Mouse (Mus musculus) adrenal gland, adult 18-20 months (tissue): ENCODE data around the gene Flcn. TPM values are rescaled to one million over a fixed set of nuclear protein-coding genes. Genes with fewer than 3 reads are reported as not detected.

ENCODE experiments used
- DNase-seq, 2 experiments: peaks; one replicate each; pipeline ENCODE4 v3.0.0; 2021 to 2022; ENCODE audit warnings: low spot score in 2 of 2
- total RNA-seq, 2 experiments: library from RNA; stranded (reverse); gene quantifications; 1 replicate in 1 of 2; 2 replicates in 1 of 2; pipeline ENCODE4 v1.2.3; 2021

Flcn gene
- total RNA-seq, 2 experiments from 2014 or later = 85.5 to 99.0 TPM

DNA sequence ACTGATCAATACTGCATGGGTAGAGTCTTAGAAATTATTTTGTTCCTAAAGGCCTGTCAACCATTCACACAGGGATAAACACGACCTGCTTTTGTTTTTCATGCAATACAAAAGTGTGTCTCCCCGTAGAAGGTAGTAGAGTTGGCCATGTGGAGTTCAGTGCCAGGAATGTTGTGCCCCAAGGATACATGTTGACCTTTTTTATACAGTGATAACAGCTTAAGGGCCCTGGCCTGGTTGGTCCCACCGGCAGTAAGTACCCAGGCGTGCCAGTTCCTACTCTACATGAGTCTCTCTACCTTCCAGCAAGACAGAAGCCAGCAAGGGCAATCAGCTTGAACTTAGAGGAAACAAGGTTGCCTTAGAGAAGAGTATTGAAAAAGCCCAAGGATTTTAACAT is 36.9 kb downstream of the Flcn start:
- DNase-seq = no peak

DNA sequence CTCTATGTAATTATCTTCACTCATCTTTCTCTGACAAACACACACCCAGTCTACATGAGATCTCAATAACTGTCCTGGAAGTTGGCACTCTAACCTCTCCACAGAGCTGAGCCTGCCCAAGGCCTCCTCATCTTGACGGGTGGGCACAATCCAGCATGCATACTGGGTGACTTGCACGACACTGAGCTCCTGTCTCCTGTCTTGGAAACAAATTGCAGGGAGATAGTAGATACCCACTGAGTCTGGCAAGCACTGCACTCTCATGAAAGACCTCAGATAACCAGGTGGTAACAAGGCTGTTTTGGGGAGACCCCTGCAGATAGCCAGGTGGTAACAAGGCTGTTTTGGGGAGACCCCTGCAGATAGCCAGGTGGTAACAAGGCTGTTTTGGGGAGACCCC is 37.5 kb downstream of the Flcn start:
- no peak for DNase-seq

DNA sequence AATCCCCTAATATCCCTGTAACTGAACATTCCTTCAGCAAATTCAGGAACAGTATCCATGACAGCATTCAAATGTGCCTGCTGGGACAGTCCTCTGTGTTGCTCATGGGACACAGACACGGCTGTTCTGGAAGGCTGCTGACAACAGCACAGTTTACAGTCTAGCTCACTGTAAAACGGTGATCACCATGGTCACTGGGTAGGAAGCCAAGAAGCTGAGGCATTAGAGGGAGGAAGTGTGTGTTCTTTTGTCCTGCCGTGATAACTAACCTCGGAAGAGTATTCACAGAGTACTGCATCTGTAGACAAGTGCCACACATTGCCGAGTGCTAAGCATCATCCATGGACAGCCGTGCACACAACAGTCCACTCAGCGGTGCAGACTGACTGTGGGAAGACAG is 39.1 kb downstream of the Flcn start:
- DNase-seq = no peak

DNA sequence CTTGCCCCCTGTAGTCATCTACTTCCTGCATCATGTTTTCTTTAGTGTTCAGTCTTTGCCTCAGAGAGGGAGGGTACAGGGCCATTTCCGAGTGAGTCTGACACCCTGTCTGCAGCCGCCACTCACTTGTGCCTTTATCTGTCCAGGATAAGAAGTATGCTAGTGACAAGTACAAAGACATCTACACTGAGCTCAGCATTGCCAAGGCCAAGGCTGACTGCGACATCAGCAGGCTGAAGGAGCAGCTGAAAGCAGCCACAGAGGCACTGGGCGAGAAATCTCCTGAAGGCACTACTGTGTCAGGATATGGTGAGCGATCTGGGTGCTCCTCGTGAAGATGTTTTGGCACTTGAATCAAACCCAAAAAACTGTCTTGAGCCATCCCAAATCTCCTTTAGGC is 40.1 kb downstream of the Flcn start:
- DNase-seq = no peak

DNA sequence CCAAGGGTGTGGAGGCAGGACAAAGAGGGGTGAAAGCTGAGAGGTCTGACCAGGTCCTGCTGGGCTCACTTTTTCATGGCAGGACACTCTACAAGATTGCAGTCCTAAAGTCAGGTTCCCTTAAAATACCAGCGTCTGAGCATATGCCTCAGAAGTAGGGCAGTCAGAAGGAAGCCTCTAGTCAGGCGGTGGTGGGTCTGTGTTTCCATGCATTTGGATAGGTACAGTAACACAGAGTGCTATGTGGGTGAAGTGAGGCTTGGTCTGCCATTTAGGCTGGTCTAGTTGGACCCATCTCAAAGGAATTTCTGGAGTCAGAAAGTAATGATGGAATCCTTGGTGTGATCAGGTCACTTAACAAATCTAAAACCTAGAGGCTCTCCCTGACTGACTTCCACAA is 40.5 kb downstream of the Flcn start:
- DNase-seq = no peak

DNA sequence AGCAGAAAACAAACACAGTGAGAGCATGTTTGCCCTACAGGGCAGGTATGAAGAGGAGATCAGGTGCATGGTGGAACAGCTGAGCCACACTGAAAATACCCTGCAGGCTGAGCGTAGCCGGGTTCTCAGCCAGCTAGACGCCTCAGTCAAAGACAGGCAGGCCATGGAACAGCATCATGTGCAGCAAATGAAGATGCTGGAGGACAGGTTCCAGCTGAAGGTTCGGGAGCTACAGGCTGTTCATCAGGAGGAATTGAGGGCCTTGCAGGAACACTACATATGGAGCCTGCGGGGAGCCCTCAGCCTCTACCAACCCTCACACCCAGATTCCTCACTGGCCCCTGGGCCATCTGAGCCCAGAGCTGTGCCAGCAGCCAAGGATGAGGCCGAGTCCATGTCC is 49.0 kb downstream of the Flcn start:
- no peak for DNase-seq

DNA sequence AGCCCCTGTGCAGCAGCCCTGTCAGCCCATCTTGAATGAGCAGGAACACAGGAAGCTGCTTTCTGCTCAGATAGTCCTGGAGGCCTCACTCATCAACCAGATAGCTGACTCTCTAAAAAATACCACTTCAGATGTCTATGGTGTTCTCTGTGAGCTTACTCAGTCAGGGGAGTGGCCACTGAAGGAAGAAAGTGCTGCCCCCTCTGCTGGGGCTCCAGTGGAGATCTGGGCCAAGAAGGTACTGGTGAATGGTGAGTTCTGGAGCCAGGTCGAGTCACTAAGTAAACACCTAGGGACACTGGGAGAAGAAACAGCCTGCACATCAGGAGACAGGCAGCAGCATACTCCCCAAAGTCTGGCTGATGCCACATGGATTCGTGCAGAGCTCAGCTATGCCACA is 50.2 kb downstream of the Flcn start:
- no peak for DNase-seq

DNA sequence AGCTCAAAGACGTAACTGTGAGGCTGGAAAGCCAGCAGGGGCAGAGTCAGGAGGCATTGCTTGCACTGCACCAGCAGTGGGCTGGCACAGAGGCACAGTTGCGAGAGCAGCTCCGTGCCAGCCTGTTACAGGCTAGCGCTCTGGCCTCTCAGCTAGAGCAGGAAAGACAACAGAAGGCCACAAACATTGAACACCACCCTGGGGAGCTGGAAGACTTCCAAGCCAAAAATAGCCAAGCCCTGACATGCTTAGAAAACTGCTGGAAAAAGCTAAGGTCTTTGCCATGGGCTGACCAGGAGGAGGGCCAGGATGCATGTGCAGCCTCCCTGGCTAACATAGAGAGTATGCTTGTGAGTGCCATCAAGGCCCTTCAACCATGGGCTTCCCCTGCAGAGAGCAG is 50.6 kb downstream of the Flcn start:
- DNase-seq = peak in 1 of 2 experiments; percentile 50

DNA sequence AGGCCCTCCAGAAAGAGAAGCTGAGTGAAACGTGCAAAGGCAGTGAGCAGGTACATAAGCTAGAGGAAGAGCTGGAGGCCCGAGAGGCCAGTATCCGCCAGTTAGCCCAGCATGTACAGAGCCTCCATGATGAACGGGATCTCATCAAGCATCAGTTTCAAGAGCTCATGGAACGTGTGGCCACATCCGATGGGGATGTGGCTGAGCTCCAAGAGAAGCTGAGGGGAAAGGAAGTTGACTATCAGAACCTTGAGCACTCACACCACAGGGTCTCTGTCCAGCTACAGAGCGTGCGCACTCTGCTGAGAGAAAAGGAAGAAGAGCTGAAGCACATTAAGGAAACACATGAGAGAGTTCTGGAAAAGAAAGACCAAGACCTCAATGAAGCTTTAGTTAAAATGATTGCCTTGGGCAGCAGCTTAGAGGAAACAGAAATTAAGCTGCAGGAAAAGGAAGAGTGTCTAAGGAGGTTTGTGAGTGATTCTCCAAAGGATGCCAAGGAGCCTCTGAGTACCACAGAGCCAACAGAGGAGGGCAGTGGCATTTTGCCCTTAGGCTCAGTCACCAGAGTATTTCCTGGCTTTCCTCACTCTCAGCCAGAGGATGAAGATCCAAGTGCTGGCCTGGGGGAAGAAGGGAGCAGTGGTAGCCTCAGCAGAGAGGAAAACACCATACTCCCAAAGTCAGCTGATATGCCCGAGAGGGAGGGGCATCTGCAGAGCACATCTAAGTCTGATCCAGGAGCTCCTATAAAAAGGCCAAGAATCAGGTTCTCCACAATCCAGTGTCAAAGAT is 51.4 kb downstream of the Flcn start:
- DNase-seq = no peak

DNA sequence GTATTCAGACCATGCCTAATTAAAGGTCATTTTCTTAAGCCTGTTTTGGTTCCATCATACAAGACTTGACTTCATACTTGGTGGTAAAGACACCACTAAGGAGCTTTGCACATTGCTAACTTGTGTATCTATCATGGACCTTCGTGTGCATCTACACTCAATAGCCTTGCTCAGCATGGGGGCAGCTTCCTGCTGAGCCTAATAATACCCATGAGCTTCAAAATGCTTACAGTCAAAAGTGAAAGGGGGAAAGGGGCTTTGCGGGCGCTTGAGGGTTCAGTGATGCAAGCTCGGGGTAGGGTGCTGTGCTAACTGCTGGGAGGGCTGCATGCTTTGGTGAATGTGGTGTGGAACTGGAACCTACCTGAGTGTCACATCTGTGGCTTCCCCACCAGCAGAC is 53.5 kb downstream of the Flcn start:
- DNase-seq = no peak

DNA sequence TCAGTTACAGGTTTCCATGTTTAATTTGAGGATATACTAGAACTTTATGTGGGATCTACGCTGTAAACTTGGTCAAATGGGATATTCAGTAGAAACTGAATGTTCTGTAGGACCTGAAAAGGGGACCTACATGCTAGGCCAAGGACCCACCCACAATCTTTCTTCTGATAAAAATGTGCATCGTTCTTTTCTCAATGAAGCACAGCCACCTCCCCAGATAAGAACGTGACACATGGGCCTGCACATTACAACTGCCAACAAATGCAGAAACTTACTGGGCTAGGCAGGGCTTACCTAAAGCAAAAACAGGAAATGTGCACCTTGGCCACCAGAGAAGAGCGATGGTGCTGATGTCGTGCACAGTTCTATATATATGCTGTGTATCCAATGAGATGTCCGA is 55.3 kb downstream of the Flcn start:
- no peak for DNase-seq

DNA sequence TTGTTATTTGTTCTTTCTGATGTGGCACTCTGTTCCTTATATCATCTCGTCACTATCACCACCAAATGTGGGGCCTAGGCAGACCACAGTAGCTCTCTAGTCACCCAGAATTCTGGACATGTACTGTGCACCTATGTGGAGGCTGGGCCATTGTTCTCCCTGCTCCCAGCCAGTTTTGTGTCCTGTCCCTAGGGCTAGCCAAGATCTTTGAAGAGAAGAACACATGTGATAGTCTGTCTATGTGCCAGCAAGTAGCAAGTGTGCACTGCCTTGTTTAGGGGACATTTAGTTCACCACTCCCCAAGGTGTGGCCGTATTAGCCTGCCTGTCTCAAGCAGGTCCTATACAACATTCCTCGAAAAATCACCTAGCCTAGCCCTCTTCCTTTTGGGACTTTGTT is 60.8 kb downstream of the Flcn start:
- DNase-seq = no peak

DNA sequence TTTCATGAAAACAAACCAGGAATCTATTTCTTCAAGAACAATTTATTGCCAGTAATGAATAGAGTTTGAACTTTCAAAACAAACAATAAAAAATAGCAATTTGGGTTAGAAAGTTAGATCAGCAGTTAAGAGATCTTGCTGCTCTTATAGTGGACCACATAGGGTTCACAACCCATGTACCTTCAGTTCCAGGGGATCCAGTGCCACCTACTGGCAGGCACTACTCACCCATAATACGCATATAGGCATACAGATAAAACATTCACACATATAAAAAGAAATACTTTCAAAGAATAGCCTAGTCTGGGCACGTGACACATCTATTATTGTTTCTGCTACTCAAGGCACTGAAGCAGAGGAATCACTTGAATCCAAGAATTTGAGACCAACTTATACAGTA is 63.2 kb downstream of the Flcn start:
- DNase-seq = peak; percentile 23 to 63

DNA sequence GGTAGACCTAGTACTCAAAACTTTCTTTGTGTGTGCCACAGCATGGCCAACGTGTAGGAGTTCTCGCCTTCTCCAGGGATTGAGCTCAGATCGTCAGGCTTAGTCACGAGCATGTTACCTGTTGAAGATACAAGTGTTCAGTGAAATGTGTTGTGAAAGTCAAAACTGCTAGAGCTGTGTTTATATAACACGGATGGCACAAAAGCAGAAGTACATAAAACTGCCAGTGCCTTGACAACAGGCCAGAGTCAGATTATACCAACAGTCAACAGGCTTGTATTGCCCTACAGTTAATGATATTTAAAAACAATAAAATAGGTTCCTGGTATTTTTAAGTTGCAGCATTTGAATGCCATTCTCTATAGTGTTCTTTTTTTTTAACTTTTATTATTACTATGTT is 64.0 kb downstream of the Flcn start:
- DNase-seq = no peak

DNA sequence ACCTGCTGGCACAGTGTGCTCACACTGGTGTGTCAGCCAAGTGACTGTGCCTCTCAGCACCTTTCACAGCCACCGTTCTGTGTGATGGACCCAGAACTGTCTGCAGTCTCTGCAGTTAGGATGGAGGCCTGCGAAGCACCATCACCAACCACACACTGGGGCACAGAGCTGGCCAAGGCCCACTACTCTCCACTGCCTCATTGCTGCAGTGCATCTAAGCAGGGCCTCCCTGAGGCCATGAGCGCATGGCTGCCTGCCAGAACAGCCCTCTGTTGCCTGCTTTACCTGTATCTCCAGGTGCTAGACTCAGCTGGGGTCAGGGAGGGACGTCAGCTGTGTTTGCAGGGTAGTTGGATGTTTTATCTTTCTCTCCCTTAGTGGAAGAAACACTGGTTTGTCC is 65.4 kb downstream of the Flcn start:
- DNase-seq = no peak

DNA sequence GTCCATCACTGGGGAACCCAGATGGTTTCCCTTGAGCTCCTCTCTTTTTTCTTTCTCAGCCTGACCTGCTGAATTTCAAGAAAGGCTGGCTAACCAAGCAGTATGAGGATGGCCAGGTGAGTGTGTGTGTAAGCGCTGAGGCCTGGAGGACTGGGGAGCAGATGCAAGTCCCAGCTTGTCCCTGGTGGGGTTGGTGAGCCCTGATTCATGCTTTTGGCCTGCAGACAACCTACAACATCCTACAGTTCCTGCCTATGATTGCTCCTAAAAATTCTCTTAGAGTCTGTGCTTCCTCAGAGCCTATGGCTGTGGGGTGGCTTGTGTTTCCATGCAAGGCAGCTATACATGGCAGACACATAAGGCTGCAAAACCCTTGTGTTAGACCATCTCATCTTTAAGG is 66.1 kb downstream of the Flcn start:
- DNase-seq = no peak

DNA sequence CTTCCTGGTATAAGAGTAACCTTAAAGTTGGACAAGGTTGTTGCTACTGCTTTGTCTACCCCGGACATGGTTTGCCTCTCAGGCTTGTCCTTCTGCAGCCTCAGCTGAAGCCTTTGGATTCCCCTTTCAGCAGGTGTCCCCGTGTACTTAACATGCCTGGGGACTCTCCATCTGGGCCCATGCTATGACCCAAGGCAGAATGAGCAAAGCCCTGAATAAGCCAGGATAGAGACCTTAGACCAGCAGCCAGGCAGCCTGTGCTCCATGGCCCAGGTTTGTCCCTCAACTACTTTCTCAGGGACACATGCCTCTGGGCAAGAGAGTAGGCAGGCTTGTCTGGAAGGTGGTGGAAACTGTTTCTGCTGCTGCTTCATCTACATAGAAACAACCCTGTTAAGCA is 66.5 kb downstream of the Flcn start:
- no peak for DNase-seq

DNA sequence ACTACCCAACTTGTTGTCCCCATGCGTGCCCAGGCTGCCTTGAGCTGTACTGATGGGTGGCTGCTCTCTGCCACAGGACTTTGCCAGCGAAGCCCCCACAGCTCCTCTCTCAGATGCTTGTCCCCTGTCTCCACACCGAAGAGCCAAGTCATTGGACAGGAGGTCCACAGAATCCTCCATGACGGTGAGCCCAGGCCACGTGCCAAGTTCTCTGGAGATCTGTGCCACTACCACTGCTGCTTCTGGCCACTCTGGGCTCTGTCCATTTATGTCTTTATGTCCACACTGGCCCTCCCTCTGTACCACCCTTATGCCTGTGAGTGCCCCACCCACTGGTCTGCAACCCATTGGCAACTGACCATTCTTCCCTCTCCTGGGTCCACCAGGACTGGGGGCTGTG is 67.9 kb downstream of the Flcn start:
- no peak for DNase-seq

Other genes with a start within 250 kb of the Flcn start
- gene Olfr222, start 233.8 kb downstream of the Flcn start, total RNA-seq = not detected
- not detected for gene Olfr223, start 216.7 kb downstream of the Flcn start, total RNA-seq
- gene Mprip, start 148.7 kb downstream of the Flcn start, total RNA-seq = 100 to 1,000 TPM; 200 to 219 TPM
- 1 to 10 TPM in 1 of 2 experiments, under 1 TPM in 1; 0.90 to 2.1 TPM for gene Pld6, start 22.4 kb downstream of the Flcn start, total RNA-seq
- gene Nt5m, start 29.4 kb upstream of the Flcn start, total RNA-seq = 10 to 100 TPM; 27.7 to 29.9 TPM
- 10 to 100 TPM; 81.4 to 86.3 TPM for gene Cops3, start 29.8 kb upstream of the Flcn start, total RNA-seq
- gene Med9, start 138.2 kb upstream of the Flcn start, total RNA-seq = 10 to 100 TPM; 23.3 to 24.3 TPM
- 10 to 100 TPM; 17.5 to 20.2 TPM for gene Rasd1, start 154.9 kb upstream of the Flcn start, total RNA-seq
- 10 to 100 TPM in 1 of 2 experiments, 1 to 10 TPM in 1; 5.5 to 11.1 TPM for gene Pemt, start 236.5 kb upstream of the Flcn start, total RNA-seq